Mouse (Mus musculus) hindbrain, embryonic 16.5 days (tissue): ENCODE measurements around the gene Col11a2. TPM values are rescaled to one million over a fixed set of nuclear protein-coding genes. Genes with fewer than 3 reads are reported as not detected.

Experiments
- microRNA counts: library from miRNA; unstranded; fragments of <30 nt; microRNA quantifications from one replicate; lab custom pipeline; 2016
- microRNA-seq: library from miRNA; unstranded; fragments of <30 nt; microRNA quantifications from one replicate; pipeline ENCODE4, GENCODE M21; 2017
- polyA plus RNA-seq: library from polyadenylated mRNA; unstranded; fragments of >200 nt; fragmentation: Nextera tagmentation; extraction: Ambion mirVana; gene quantifications from 2 replicates; pipeline ENCODE4 v1.2.1, GENCODE M21; 2015

Col11a2 gene
- polyA plus RNA-seq, 1 experiment from 2014 or later: 4.7 TPM

MicroRNA genes within 50 kb of the gene (microRNA counts, 519-probe panel; counts per million panel counts)
- 3,155 counts per million, percentile 84 among the panel's probes with 10 or more counts for microRNA mmu-miR-219 (lab: Ali Mortazavi, UCI)

Small RNAs within 50 kb of the gene (microRNA-seq; reads per million reads assigned to microRNA genes)
- gene Mir219a-1 (not detected), gene Mir219c (not detected)

Other genes with a start within 250 kb of the Col11a2 start
- gene Kank3, start 228.9 kb upstream of the Col11a2 start, polyA plus RNA-seq: 45.8 and 46.6 TPM in 2 replicates
- gene Rps28, start 214.9 kb upstream of the Col11a2 start, polyA plus RNA-seq: 392 and 410 TPM in 2 replicates
- 464 and 517 TPM in 2 replicates for gene Ndufa7, start 214.9 kb upstream of the Col11a2 start, polyA plus RNA-seq
- 55.7 and 59.8 TPM in 2 replicates for gene Cd320, start 196.3 kb upstream of the Col11a2 start, polyA plus RNA-seq
- gene Gm7029, start 165.6 kb upstream of the Col11a2 start, polyA plus RNA-seq: not detected in 2 replicates
- gene Kifc1, start 148.8 kb upstream of the Col11a2 start, polyA plus RNA-seq: 2.5 and 2.6 TPM in 2 replicates
- gene Platr17, start 134.3 kb upstream of the Col11a2 start, polyA plus RNA-seq: 0.20 and 0.46 TPM in 2 replicates
- gene Daxx, start 130.0 kb upstream of the Col11a2 start, polyA plus RNA-seq: 52.0 and 53.7 TPM in 2 replicates
- gene Tapbp, start 123.5 kb upstream of the Col11a2 start, polyA plus RNA-seq: 29.2 and 32.6 TPM in 2 replicates
- 16.2 and 17.2 TPM in 2 replicates for gene Zbtb22, start 123.5 kb upstream of the Col11a2 start, polyA plus RNA-seq
- 52.7 and 58.8 TPM in 2 replicates for gene Rgl2, start 109.9 kb upstream of the Col11a2 start, polyA plus RNA-seq
- 183 and 189 TPM in 2 replicates for gene Pfdn6, start 99.1 kb upstream of the Col11a2 start, polyA plus RNA-seq
- 20.7 and 23.5 TPM in 2 replicates for gene Wdr46, start 98.8 kb upstream of the Col11a2 start, polyA plus RNA-seq
- 13.3 and 16.1 TPM in 2 replicates for gene B3galt4, start 87.9 kb upstream of the Col11a2 start, polyA plus RNA-seq
- gene Vps52, start 83.6 kb upstream of the Col11a2 start, polyA plus RNA-seq: 75.4 and 80.7 TPM in 2 replicates
- gene Rps18, start 83.4 kb upstream of the Col11a2 start, polyA plus RNA-seq: 695 and 697 TPM in 2 replicates
- 16.6 and 18.8 TPM in 2 replicates for gene H2-K1, start 39.1 kb upstream of the Col11a2 start, polyA plus RNA-seq
- gene Ring1, start 14.8 kb upstream of the Col11a2 start, polyA plus RNA-seq: 17.3 and 18.5 TPM in 2 replicates
- 69.5 and 74.1 TPM in 2 replicates for gene H2-Ke6, start 11.4 kb upstream of the Col11a2 start, polyA plus RNA-seq
- gene Slc39a7, start 7.8 kb upstream of the Col11a2 start, polyA plus RNA-seq: 180 and 186 TPM in 2 replicates
- 53.3 and 54.1 TPM in 2 replicates for gene Rxrb, start 7.6 kb upstream of the Col11a2 start, polyA plus RNA-seq
- 0.14 TPM in 1 of 2 replicates, not detected in the other for gene H2-Oa, start 52.9 kb downstream of the Col11a2 start, polyA plus RNA-seq
- gene H2-DMa, start 80.1 kb downstream of the Col11a2 start, polyA plus RNA-seq: 20.5 and 20.9 TPM in 2 replicates
- gene Brd2, start 83.2 kb downstream of the Col11a2 start, polyA plus RNA-seq: 98.5 and 123 TPM in 2 replicates
- 0.25 and 0.28 TPM in 2 replicates for gene H2-DMb2, start 103.9 kb downstream of the Col11a2 start, polyA plus RNA-seq
- 0.68 and 1.5 TPM in 2 replicates for gene H2-DMb1, start 113.6 kb downstream of the Col11a2 start, polyA plus RNA-seq
- 4.6 and 6.1 TPM in 2 replicates for gene Tap1, start 148.1 kb downstream of the Col11a2 start, polyA plus RNA-seq
- 1.8 and 2.2 TPM in 2 replicates for gene Psmb9, start 148.3 kb downstream of the Col11a2 start, polyA plus RNA-seq
- 3.0 and 4.1 TPM in 2 replicates for gene Psmb8, start 158.3 kb downstream of the Col11a2 start, polyA plus RNA-seq
- 2.9 and 3.2 TPM in 2 replicates for gene Tap2, start 164.1 kb downstream of the Col11a2 start, polyA plus RNA-seq
- gene H2-Ob, start 199.5 kb downstream of the Col11a2 start, polyA plus RNA-seq: 0.16 and 0.33 TPM in 2 replicates
- 1.7 and 2.3 TPM in 2 replicates for gene H2-Ab1, start 218.3 kb downstream of the Col11a2 start, polyA plus RNA-seq
- gene H2-Aa, start 248.4 kb downstream of the Col11a2 start, polyA plus RNA-seq: 0.59 and 0.80 TPM in 2 replicates